Mouse (Mus musculus) embryo, embryonic 10 days (tissue): ENCODE measurements around the gene Krtcap2.
"Not testable (repeated sequence)": the region's sequence is repeated elsewhere in the genome, so short reads cannot be mapped to it uniquely, and the experiment has no call there.

ENCODE experiments used
- DNase-seq: peaks from one replicate; pipeline ENCODE4 v3.0.0-alpha.2; 2015; ENCODE audit warnings: low spot score

The Krtcap2 gene

GRCm38 (mm10) chr3:89245688-89246171 is at the start of gene Krtcap2:
Gene Krtcap2, plus strand, starts transcription at chr3:89245966.
- DNase-seq, result no peak

- peak; percentile 96 for DNase-seq
These were observed 49.5 kb upstream of the Krtcap2 start for GRCm38 (mm10) chr3:89195979-89196877.

GRCm38 (mm10) chr3:89199839-89200238 is 45.9 kb upstream of the Krtcap2 start:
- DNase-seq, result no peak

GRCm38 (mm10) chr3:89202253-89203141 is 43.3 kb upstream of the Krtcap2 start, which contains the start of gene Gba:
Gene Gba, plus strand, starts transcription at chr3:89202928.
- peak; percentile 98 for DNase-seq

GRCm38 (mm10) chr3:89203142-89203514 is 42.6 kb upstream of the Krtcap2 start:
- no peak for DNase-seq

- no peak for DNase-seq
These were observed 39.7 kb upstream of the Krtcap2 start for GRCm38 (mm10) chr3:89206079-89206478.

- DNase-seq, result no peak
These were observed 39.1 kb upstream of the Krtcap2 start for GRCm38 (mm10) chr3:89206695-89207094.

GRCm38 (mm10) chr3:89208075-89208657 is 37.6 kb upstream of the Krtcap2 start:
- DNase-seq, result no peak

GRCm38 (mm10) chr3:89208736-89209135 is 37.0 kb upstream of the Krtcap2 start:
- DNase-seq, result no peak

- DNase-seq, result no peak
These were observed 36.0 kb upstream of the Krtcap2 start for GRCm38 (mm10) chr3:89209731-89210130.

GRCm38 (mm10) chr3:89210162-89210561 is 35.6 kb upstream of the Krtcap2 start:
- no peak for DNase-seq

- no peak for DNase-seq
These were observed 35.0 kb upstream of the Krtcap2 start for GRCm38 (mm10) chr3:89210731-89211130.

- peak; percentile 98 for DNase-seq
These were observed 31.8 kb upstream of the Krtcap2 start for GRCm38 (mm10) chr3:89213803-89214530.

GRCm38 (mm10) chr3:89214681-89215411 is 30.9 kb upstream of the Krtcap2 start, which contains the start of gene Thbs3:
Gene Thbs3, plus strand, starts transcription at chr3:89215180.
- DNase-seq, result peak; percentile 72

GRCm38 (mm10) chr3:89215853-89216252 is 29.9 kb upstream of the Krtcap2 start:
- DNase-seq, result peak; percentile 96

- DNase-seq, result not testable (repeated sequence)
These were observed 29.4 kb upstream of the Krtcap2 start for GRCm38 (mm10) chr3:89216407-89216806.

- DNase-seq, result no peak
These were observed 27.5 kb upstream of the Krtcap2 start for GRCm38 (mm10) chr3:89218271-89218670.

GRCm38 (mm10) chr3:89219546-89219945 is 26.2 kb upstream of the Krtcap2 start:
- peak; percentile 71 for DNase-seq

- DNase-seq, result no peak
These were observed 24.6 kb upstream of the Krtcap2 start for GRCm38 (mm10) chr3:89221167-89221566.

GRCm38 (mm10) chr3:89224796-89225195 is 21.0 kb upstream of the Krtcap2 start:
- no peak for DNase-seq
